In the genomic region with DNA sequence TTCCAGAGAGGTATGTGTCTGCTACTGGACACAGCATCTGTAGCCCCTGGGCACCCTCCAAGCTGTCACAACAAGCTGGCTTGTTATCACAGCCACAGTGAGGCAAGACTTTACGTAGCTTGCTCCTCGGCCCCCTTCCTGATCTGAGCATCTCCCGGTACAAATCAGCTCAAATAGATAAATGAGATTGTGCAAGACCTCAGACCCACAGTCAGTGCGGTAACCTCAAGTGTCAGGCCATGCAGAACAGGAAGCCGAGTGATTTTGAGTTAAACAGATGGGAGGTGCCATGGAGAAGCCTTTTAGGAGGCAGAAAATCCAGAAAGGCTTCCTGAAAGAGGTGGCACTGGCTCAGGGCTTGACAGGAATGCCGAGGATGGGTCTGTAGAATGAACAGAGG, we compare ENCODE assay signal across 22 mouse cellular contexts. TPM values are rescaled to one million over a fixed set of nuclear protein-coding genes. Genes with fewer than 3 reads are reported as not detected.
"Had no signal": no experiment of that assay in that cellular context is flagged by ENCODE, and none has a peak within 500 bp of the region (broad histone marks: within the 10 kb centered on the region; RNA-seq: fewer than 3 reads in every experiment).

No protein-coding gene starts in this region.

- H3K9ac ChIP-seq: intestine, embryonic 15.5 days; limb, embryonic 13.5 days; midbrain, embryonic 13.5 days had no signal

- H3K36me3 ChIP-seq: intestine, embryonic 15.5 days; midbrain, embryonic 10.5 days; midbrain, embryonic 13.5 days had no signal

- H3K4me3 ChIP-seq: intestine, embryonic 15.5 days; layer of hippocampus, adult 2 months; left cerebral cortex, adult 2 months; midbrain, embryonic 13.5 days had no signal

- H3K27ac ChIP-seq: intestine, embryonic 15.5 days; kidney, postnatal 0 days; layer of hippocampus, adult 2 months; left cerebral cortex, adult 2 months; limb, embryonic 13.5 days; midbrain, embryonic 13.5 days; stomach, postnatal 0 days had no signal

- DNase-seq: kidney, adult 11 months; kidney, adult 9 months; kidney, postnatal 25 days; layer of hippocampus, adult 9-11 months; lung, adult 2 months; lung, postnatal 14 days; lung, postnatal 4 days; right cerebral cortex, postnatal 4 days; thymus, adult 2 months; thymus, postnatal 14 days; thymus, postnatal 4 days had no signal

- H3K9me3 ChIP-seq: intestine, embryonic 15.5 days; limb, embryonic 13.5 days; megakaryocyte, embryonic 14.5 days; midbrain, embryonic 10.5 days; midbrain, embryonic 13.5 days had no signal

- H3K27me3 ChIP-seq: intestine, embryonic 15.5 days; limb, embryonic 13.5 days had no signal

- ATAC-seq: intestine, embryonic 15.5 days; midbrain, embryonic 13.5 days; midbrain, embryonic 16.5 days had no signal

RNA-seq across cellular contexts. Expression of gene Ccdc24, which starts 5.4 kb away (rescaled TPM):
- total RNA-seq: liver, adult 2 months had no signal
